27 mouse cellular contexts compared by ENCODE assay signal in the genomic region with DNA sequence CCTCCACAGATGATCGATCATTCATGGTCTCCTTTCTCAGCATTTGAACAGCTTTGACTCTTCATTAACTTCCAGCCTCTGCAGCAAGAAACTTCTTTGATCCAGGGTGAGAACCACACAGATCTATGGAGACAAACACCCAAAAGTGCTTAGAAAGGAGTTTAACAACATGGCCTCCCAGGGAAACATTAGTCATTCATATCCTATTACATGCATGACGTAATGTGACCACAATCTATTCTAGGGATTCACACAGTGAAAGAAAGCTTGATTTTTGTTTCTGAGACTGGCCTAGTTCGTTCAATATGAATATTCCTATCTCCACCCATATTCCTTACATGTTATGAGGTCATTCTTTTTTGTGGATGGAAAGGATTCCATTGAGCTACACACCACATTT. TPM values are rescaled to one million over a fixed set of nuclear protein-coding genes. Genes with fewer than 3 reads are reported as not detected.
DNase-seq lines count a peak whose midpoint lies in the region; ATAC-seq and TF ChIP-seq lines count a peak whose summit lies in the region.
"Had no signal": no experiment of that assay in that cellular context is flagged by ENCODE, and none has a peak within 500 bp of the region (broad histone marks: within the 10 kb centered on the region; RNA-seq: fewer than 3 reads in every experiment).

No protein-coding gene starts in this region.

- no peak for DNase-seq in CH12.LX (ENCODE audit: extremely low read depth)
- peak; percentile 47 for DNase-seq in Patski (ENCODE audit: low read depth, low spot score)
- DNase-seq in heart, adult 18-20 months = no peak
- no peak for DNase-seq in hindbrain, postnatal 0 days (ENCODE audit: low spot score)
- no peak for DNase-seq in cerebellum, postnatal 4 days (ENCODE audit: low spot score in 2 of 2)
- DNase-seq: adrenal gland, adult 8-10 months; adrenal gland, postnatal 36 days; cerebellum, adult 11-12 months; cerebellum, adult 9-10 months; cerebellum, postnatal 25 days; gastrocnemius, postnatal 10 days; heart, postnatal 36 days; kidney, adult 11 months; kidney, adult 9 months had no signal

- TF ChIP-seq EP300 in CH12.LX (IDR thresholded peaks at IDR 0.05; ENCODE audit: low read length) = no peak

- WGBS in macrophage (ENCODE audit: missing documents) = 52% methylated on average over 3 of the region's 3 CpGs
- WGBS in hindbrain, postnatal 0 days = 85% methylated on average over 3 of the region's 3 CpGs

- no peak for TF ChIP-seq POLR2A in CH12.LX (IDR thresholded peaks at IDR 0.05; ENCODE audit: low read depth, low read length)

- H3K79me2 ChIP-seq in CH12.LX (replicated peaks; ENCODE audit: control insufficient read depth, extremely low read depth, insufficient read depth, poor library complexity, severe bottlenecking) (no peaks in the 10 kb centered on the region), macrophage (ENCODE audit: inconsistent target) (no peaks in the 10 kb centered on the region)

- TF ChIP-seq CTCF in CH12.LX (conservative IDR thresholded peaks at IDR 0.05 in 1 of 2, IDR thresholded peaks at IDR 0.05 in 1 of 2; ENCODE audit: low read depth in 2 of 2, low read length in 2 of 2) (no peak), Patski (IDR thresholded peaks at IDR 0.05) (no peak)
- no peak for TF ChIP-seq CTCF in hindbrain, postnatal 0 days (IDR thresholded peaks at IDR 0.05; ENCODE audit: low read depth)

- peaks cover 0 to 15% of the 10 kb centered on the region in 2 experiments; a peak in 2 of 4 replicates for H3K4me1 ChIP-seq in CH12.LX (ENCODE audit: control insufficient read depth in 1 of 2, insufficient read depth in 2 of 2)
- H3K4me1 ChIP-seq in hindbrain, postnatal 0 days (ENCODE audit: insufficient read depth, low read length) = no peaks in the 10 kb centered on the region

- H3K27ac ChIP-seq in CH12.LX (ENCODE audit: insufficient read depth, low read depth) (no peak overlapping the region), macrophage (peak overlapping the region; percentile 69)
- H3K27ac ChIP-seq in hindbrain, postnatal 0 days = no peak overlapping the region
- H3K27ac ChIP-seq: embryonic facial prominence, embryonic 10.5 days; forebrain, embryonic 15.5 days; heart, embryonic 13.5 days had no signal

- in situ Hi-C loops in CH12.LX (cut with MboI; ENCODE audit: low pct_ligation_motif_present, low pct_unique_long_range_greater_than_20kb, low sequenced_read_pairs) (loop anchor here (10.0 kb wide), 1 partner anchor 69 kb away; no protein-coding TSS in a partner anchor), Patski (cut with MboI; ENCODE audit: low pct_unique_long_range_greater_than_20kb) (no loop called here)

- ATAC-seq in Patski = no peak
- no peak for ATAC-seq in hindbrain, postnatal 0 days
- ATAC-seq: forebrain, embryonic 15.5 days; hindbrain, embryonic 16.5 days had no signal

- POLR2A ChIA-PET in Patski (lab: Charles Lee) = no interaction called here

- no peak for TF ChIP-seq RAD21 in CH12.LX (IDR thresholded peaks at IDR 0.05; ENCODE audit: low read depth, low read length)

- H3K27me3 ChIP-seq in CH12.LX (replicated peaks) (peaks cover 4% of the 10 kb centered on the region), Patski (peaks cover 22% of the 10 kb centered on the region)
- no peaks in the 10 kb centered on the region for H3K27me3 ChIP-seq in hindbrain, postnatal 0 days (ENCODE audit: insufficient read depth, low read length)
- H3K27me3 ChIP-seq: forebrain, embryonic 15.5 days had no signal

- no peak overlapping the region for H3K9ac ChIP-seq in CH12.LX (ENCODE audit: insufficient read depth, low read depth)
- no peak overlapping the region for H3K9ac ChIP-seq in hindbrain, postnatal 0 days (replicated peaks; ENCODE audit: low read length)
- H3K9ac ChIP-seq: forebrain, embryonic 15.5 days; heart, embryonic 13.5 days had no signal

- CTCF ChIA-PET in Patski (lab: Charles Lee) = no interaction called here

- H3K4me2 ChIP-seq in CH12.LX (ENCODE audit: insufficient read depth, low read depth, poor library complexity, severe bottlenecking) = no peak overlapping the region
- H3K4me2 ChIP-seq in hindbrain, postnatal 0 days (ENCODE audit: low read depth, low read length) = no peak overlapping the region
- H3K4me2 ChIP-seq: forebrain, embryonic 15.5 days; heart, embryonic 13.5 days had no signal

- H3K36me3 ChIP-seq in CH12.LX (replicated peaks in 1 of 2; ENCODE audit: control insufficient read depth in 1 of 2, insufficient read depth in 1 of 2, low read length in 1 of 2) (no peaks in the 10 kb centered on the region), macrophage (ENCODE audit: inconsistent target) (no peaks in the 10 kb centered on the region)
- H3K36me3 ChIP-seq in hindbrain, postnatal 0 days (ENCODE audit: insufficient read depth, low read length) = no peaks in the 10 kb centered on the region
- H3K36me3 ChIP-seq: embryonic facial prominence, embryonic 10.5 days; forebrain, embryonic 15.5 days; heart, embryonic 13.5 days had no signal

- H3K9me3 ChIP-seq in CH12.LX (replicated peaks; ENCODE audit: low read length) = peaks cover 6% of the 10 kb centered on the region
- no peaks in the 10 kb centered on the region for H3K9me3 ChIP-seq in hindbrain, postnatal 0 days (ENCODE audit: low read length)
- H3K9me3 ChIP-seq: embryonic facial prominence, embryonic 10.5 days; forebrain, embryonic 15.5 days; heart, embryonic 13.5 days had no signal

- dilution Hi-C loops in CH12.LX (cut with MboI; ENCODE audit: extremely low pct_ligation_motif_present, extremely low pct_unique_long_range_greater_than_20kb, low sequenced_read_pairs) = no loop called here

- H3K4me3 ChIP-seq in CH12.LX (replicated peaks in 1 of 3; ENCODE audit: low read depth in 2 of 3, low read length in 2 of 3, poor library complexity in 1 of 3) (no peak overlapping the region), macrophage (ENCODE audit: inconsistent target) (no peak overlapping the region)
- H3K4me3 ChIP-seq in hindbrain, postnatal 0 days (ENCODE audit: low read length) = no peak overlapping the region
- H3K4me3 ChIP-seq: embryonic facial prominence, embryonic 10.5 days; erythroblast, embryonic 14.5 days; forebrain, embryonic 15.5 days; heart, embryonic 13.5 days had no signal

TF ChIP-seq in CH12.LX, 34 proteins besides CTCF, POLR2A, EP300 and RAD21:
- TF ChIP-seq KAT2A (IDR thresholded peaks at IDR 0.05; ENCODE audit: insufficient replicate concordance, low read length) = no peak
- 0 out of 2 replicates have a peak, but pooled peaks have one; percentile 20 for TF ChIP-seq JUN (IDR thresholded peaks at IDR 0.05; ENCODE audit: insufficient read depth, low read depth, low read length)

RNA-seq across cellular contexts. Expression of a gene that starts 3.9 kb away (rescaled TPM):
- total RNA-seq in CH12.LX (2012; rRNA removed) (not detected in 2 replicates), CH12.LX (2014; rRNA removed) (not detected in 2 replicates)
- polyA plus RNA-seq in CH12.LX (2012; ENCODE audit: insufficient read length, low read depth) (not detected in 2 replicates), Patski (2021) (not detected), macrophage (2018) (not detected in 3 replicates)
- total RNA-seq in macrophage (2018; cell fraction: chromatin; rRNA removed) = not detected
- not detected for total RNA-seq in macrophage (2018; cell fraction: cytosol; rRNA removed)
- total RNA-seq in macrophage (2018; cell fraction: nucleus; rRNA removed) = not detected
- total RNA-seq in heart, adult 18-20 months (2021) = not detected
- total RNA-seq in hindbrain, postnatal 0 days (2014; rRNA removed) = not detected in 2 replicates
- polyA plus RNA-seq in hindbrain, postnatal 0 days (2015; fragmentation: Nextera tagmentation; extraction: Ambion mirVana) = not detected in 2 replicates
- total RNA-seq: adrenal gland, adult 8-10 months; adrenal gland, postnatal 36 days; gastrocnemius, postnatal 10 days; granulocyte monocyte progenitor cell, adult 5-6 weeks; heart, postnatal 36 days had no signal
- polyA plus RNA-seq: brain, embryonic 14.5 days; embryonic facial prominence, embryonic 10.5 days; embryonic facial prominence, embryonic 14.5 days; erythroblast, embryonic 14.5 days; forebrain, embryonic 11.5 days; forebrain, embryonic 15.5 days; heart, embryonic 13.5 days; heart, postnatal 0 days; hindbrain, embryonic 11.5 days; hindbrain, embryonic 16.5 days; intestine, embryonic 14.5 days had no signal

RNA-seq across cellular contexts. Expression of a gene that starts 23.6 kb away (rescaled TPM):
- 27.0 and 31.8 TPM in 2 replicates for total RNA-seq in CH12.LX (2012; rRNA removed)
- 38.9 and 44.2 TPM in 2 replicates for total RNA-seq in CH12.LX (2014; rRNA removed)
- 24.1 and 24.3 TPM in 2 replicates for polyA plus RNA-seq in CH12.LX (2012; ENCODE audit: insufficient read length, low read depth)
- 17.8 TPM for polyA plus RNA-seq in Patski (2021)
- total RNA-seq in macrophage (2018; cell fraction: chromatin; rRNA removed) = 10 to 100 TPM in 9 of 26 experiments, 1 to 10 TPM in 17; 1.7 to 17.9 (median 7.0) TPM
- total RNA-seq in macrophage (2018; cell fraction: cytosol; rRNA removed) = 10 to 100 TPM in 18 of 26 experiments, 1 to 10 TPM in 8; 5.1 to 20.5 (median 14.4) TPM
- total RNA-seq in macrophage (2018; cell fraction: nucleus; rRNA removed) = 10 to 100 TPM in 11 of 26 experiments, 1 to 10 TPM in 15; 3.2 to 25.1 (median 8.5) TPM
- polyA plus RNA-seq in macrophage (2018) = 9.4 to 16.8 TPM (median 15.8 TPM) in 3 replicates
- total RNA-seq in heart, adult 18-20 months (2021) = 10 to 100 TPM; 32.0 to 35.2 TPM
- total RNA-seq in hindbrain, postnatal 0 days (2014; rRNA removed) = 10.1 and 10.5 TPM in 2 replicates
- polyA plus RNA-seq in hindbrain, postnatal 0 days (2015; fragmentation: Nextera tagmentation; extraction: Ambion mirVana) = 5.8 and 6.6 TPM in 2 replicates

RNA-seq across cellular contexts. Expression of a gene that starts 45.1 kb away (rescaled TPM):
- total RNA-seq in CH12.LX (2012; rRNA removed) (111 and 148 TPM in 2 replicates), CH12.LX (2014; rRNA removed) (128 and 133 TPM in 2 replicates)
- polyA plus RNA-seq in CH12.LX (2012; ENCODE audit: insufficient read length, low read depth) (108 and 131 TPM in 2 replicates), Patski (2021) (115 TPM), macrophage (2018) (86.5 to 117 TPM (median 108 TPM) in 3 replicates)
- total RNA-seq in macrophage (2018; cell fraction: chromatin; rRNA removed) = 100 to 1,000 TPM in 16 of 26 experiments, 10 to 100 TPM in 10; 55.6 to 150 (median 114) TPM
- total RNA-seq in macrophage (2018; cell fraction: cytosol; rRNA removed) = 100 to 1,000 TPM in 21 of 26 experiments, 10 to 100 TPM in 5; 85.9 to 123 (median 106) TPM
- total RNA-seq in macrophage (2018; cell fraction: nucleus; rRNA removed) = 100 to 1,000 TPM in 17 of 26 experiments, 10 to 100 TPM in 9; 68.4 to 166 (median 118) TPM
- total RNA-seq in heart, adult 18-20 months (2021) = 10 to 100 TPM; 68.6 to 69.9 TPM
- 95.0 and 102 TPM in 2 replicates for total RNA-seq in hindbrain, postnatal 0 days (2014; rRNA removed)
- 87.1 and 88.9 TPM in 2 replicates for polyA plus RNA-seq in hindbrain, postnatal 0 days (2015; fragmentation: Nextera tagmentation; extraction: Ambion mirVana)
